In the genomic region with DNA sequence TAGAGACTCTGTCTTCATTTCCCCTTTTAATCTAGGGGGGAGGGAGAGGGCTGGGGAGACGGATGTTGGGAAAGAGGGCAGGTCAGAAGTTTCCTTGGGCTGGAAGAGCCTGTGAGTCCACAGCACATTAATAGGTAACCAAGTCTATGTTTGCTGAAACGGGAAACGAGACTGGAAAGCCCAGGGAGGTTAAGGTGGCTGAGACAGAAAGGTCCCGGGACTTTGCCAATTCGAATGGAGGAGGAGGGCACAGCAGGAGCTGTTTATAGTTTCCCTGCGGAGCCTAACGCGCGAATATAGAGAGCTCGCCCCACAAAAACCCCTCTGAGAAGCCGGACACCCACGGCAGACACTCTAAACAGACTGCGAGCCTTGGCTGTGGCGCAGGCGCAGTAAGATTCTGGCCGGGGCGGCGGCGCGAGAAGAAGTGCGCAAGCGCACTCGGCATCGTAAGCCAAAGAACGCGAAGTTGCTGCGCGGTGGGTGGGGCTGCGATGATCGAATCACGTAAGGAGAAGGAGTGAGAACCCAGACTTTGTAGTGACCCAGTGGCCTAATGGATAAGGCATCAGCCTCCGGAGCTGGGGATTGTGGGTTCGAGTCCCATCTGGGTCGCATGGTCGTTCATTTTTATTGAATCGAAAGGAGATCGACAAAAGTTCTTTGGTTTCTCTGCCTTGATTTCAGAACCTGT, we compare ENCODE assay signal across 8 mouse cellular contexts. TPM values are rescaled to one million over a fixed set of nuclear protein-coding genes. Genes with fewer than 3 reads are reported as not detected.
DNase-seq lines count a peak whose midpoint lies in the region; ATAC-seq lines count a peak whose summit lies in the region.

No protein-coding gene starts in this region.

- H3K27me3 ChIP-seq in heart, embryonic 14.5 days (ENCODE audit: control insufficient read depth, insufficient read depth, low read length) = no peaks in the 10 kb centered on the region
- H3K27me3 ChIP-seq in liver, embryonic 13.5 days = peaks cover 11% of the 10 kb centered on the region
- H3K27me3 ChIP-seq in stomach, embryonic 16.5 days (ENCODE audit: control insufficient read depth, insufficient read depth, low read length) = no peaks in the 10 kb centered on the region

- H3K4me2 ChIP-seq in heart, embryonic 14.5 days (ENCODE audit: low read length) = peak overlapping the region; percentile 65
- peak overlapping the region; percentile 69 for H3K4me2 ChIP-seq in liver, embryonic 13.5 days
- peak overlapping the region; percentile 56 for H3K4me2 ChIP-seq in stomach, embryonic 16.5 days (ENCODE audit: low read depth, low read length)

- peak; percentile 95 for ATAC-seq in erythroid progenitor cell, adult 5-6 weeks (replicated peaks; ENCODE audit: low FRiP score, poor library complexity, severe bottlenecking)
- peak; percentile 90 for ATAC-seq in heart, embryonic 14.5 days (ENCODE audit: insufficient number of reproducible peaks, insufficient read depth, low FRiP score, low read depth)
- peak; percentile 92 for ATAC-seq in liver, embryonic 13.5 days (ENCODE audit: low read depth)
- ATAC-seq in stomach, embryonic 16.5 days (ENCODE audit: insufficient read depth, low FRiP score) = peak; percentile 94

- peak; percentile 97 for DNase-seq in CD4-positive helper T cell, adult 2 months (ENCODE audit: low read depth, low spot score)
- peak; percentile 90 for DNase-seq in brain, embryonic 18.5 days (ENCODE audit: low read depth, low spot score)
- peak; percentile 99 for DNase-seq in kidney, postnatal 14 days
- peak; percentile 97 for DNase-seq in liver, embryonic 13.5 days
- DNase-seq in neural tube, embryonic 10.5 days (ENCODE audit: extremely low spot score, low spot score) = peak; percentile 99

- WGBS in heart, embryonic 14.5 days = under 1% methylated on average over 37 of the region's 37 CpGs
- under 1% methylated on average over 37 of the region's 37 CpGs for WGBS in liver, embryonic 13.5 days (ENCODE audit: insufficient replicate concordance)
- WGBS in stomach, embryonic 16.5 days = under 1% methylated on average over 37 of the region's 37 CpGs

- peak overlapping the region; percentile 95 to 99 for H3K27ac ChIP-seq in heart, embryonic 14.5 days (replicated peaks in 1 of 2; ENCODE audit: control insufficient read depth in 1 of 2, insufficient read depth in 1 of 2, low read depth in 2 of 2, low read length in 2 of 2)
- H3K27ac ChIP-seq in liver, embryonic 13.5 days = peak overlapping the region; percentile 90
- H3K27ac ChIP-seq in stomach, embryonic 16.5 days (ENCODE audit: low read length) = peak overlapping the region; percentile 92

- H3K4me1 ChIP-seq in heart, embryonic 14.5 days (ENCODE audit: control insufficient read depth in 2 of 2, insufficient read depth in 2 of 2, low read length in 2 of 2) = peaks cover 2 to 7% of the 10 kb centered on the region in 2 experiments; a peak in 3 of 4 replicates
- H3K4me1 ChIP-seq in liver, embryonic 13.5 days (replicated peaks) = peaks cover 19% of the 10 kb centered on the region
- H3K4me1 ChIP-seq in stomach, embryonic 16.5 days (ENCODE audit: control insufficient read depth, insufficient read depth, low read length) = peaks cover 9% of the 10 kb centered on the region; the same call in 1 of the 2 replicates

- H3K36me3 ChIP-seq in heart, embryonic 14.5 days (ENCODE audit: control insufficient read depth, insufficient read depth, low read length) = no peaks in the 10 kb centered on the region
- no peaks in the 10 kb centered on the region for H3K36me3 ChIP-seq in liver, embryonic 13.5 days
- H3K36me3 ChIP-seq in stomach, embryonic 16.5 days (ENCODE audit: control insufficient read depth, insufficient read depth, low read length) = no peaks in the 10 kb centered on the region

- H3K9me3 ChIP-seq in heart, embryonic 14.5 days (ENCODE audit: control insufficient read depth, low read length) = no peaks in the 10 kb centered on the region
- H3K9me3 ChIP-seq in liver, embryonic 13.5 days (replicated peaks) = 0 out of 2 replicates have a peak, but pooled peaks cover 2% of the 10 kb centered on the region
- H3K9me3 ChIP-seq in stomach, embryonic 16.5 days (replicated peaks; ENCODE audit: control insufficient read depth, low read length) = no peaks in the 10 kb centered on the region

- H3K4me3 ChIP-seq in heart, embryonic 14.5 days (ENCODE audit: control insufficient read depth in 1 of 2, insufficient read depth in 1 of 2, low read depth in 1 of 2, low read length in 2 of 2) = peak overlapping the region; percentile 51 to 78
- peak overlapping the region; percentile 62 for H3K4me3 ChIP-seq in liver, embryonic 13.5 days (replicated peaks)
- peak overlapping the region; percentile 47 for H3K4me3 ChIP-seq in stomach, embryonic 16.5 days (replicated peaks; ENCODE audit: low read length)

- H3K9ac ChIP-seq in heart, embryonic 14.5 days (ENCODE audit: low read length) = peak overlapping the region; percentile 84
- peak overlapping the region; percentile 76 for H3K9ac ChIP-seq in liver, embryonic 13.5 days
- H3K9ac ChIP-seq in stomach, embryonic 16.5 days (ENCODE audit: low read length) = peak overlapping the region; percentile 69

RNA-seq across cellular contexts. Expression of a gene that starts 13.0 kb away (rescaled TPM):
- total RNA-seq in erythroid progenitor cell, adult 5-6 weeks (2015; ENCODE audit: low replicate concordance) = 2.5 TPM in 1 of 2 replicates, not detected in the other
- total RNA-seq in erythroid progenitor cell, adult 5-6 weeks (2017; ENCODE audit: low replicate concordance) = not detected in 2 replicates
- 3.1 and 4.1 TPM in 2 replicates for polyA plus RNA-seq in heart, embryonic 14.5 days (2014; fragmentation: Nextera tagmentation; extraction: Ambion mirVana)
- 1.1 TPM in 2 replicates for polyA plus RNA-seq in liver, embryonic 13.5 days (2015; fragmentation: Nextera tagmentation; extraction: Ambion mirVana)
- 2.0 TPM in 2 replicates for polyA plus RNA-seq in stomach, embryonic 16.5 days (2015; fragmentation: Nextera tagmentation; extraction: Ambion mirVana)

RNA-seq across cellular contexts. Expression of a gene that starts 13.1 kb away (rescaled TPM):
- total RNA-seq in erythroid progenitor cell, adult 5-6 weeks (2015; ENCODE audit: low replicate concordance) = 456 and 494 TPM in 2 replicates
- total RNA-seq in erythroid progenitor cell, adult 5-6 weeks (2017; ENCODE audit: low replicate concordance) = 286 and 365 TPM in 2 replicates
- polyA plus RNA-seq in heart, embryonic 14.5 days (2014; fragmentation: Nextera tagmentation; extraction: Ambion mirVana) = 228 and 258 TPM in 2 replicates
- 325 and 361 TPM in 2 replicates for polyA plus RNA-seq in liver, embryonic 13.5 days (2015; fragmentation: Nextera tagmentation; extraction: Ambion mirVana)
- polyA plus RNA-seq in stomach, embryonic 16.5 days (2015; fragmentation: Nextera tagmentation; extraction: Ambion mirVana) = 297 and 327 TPM in 2 replicates

Comparison
In these comparisons a context has a peak if more than half of its experiments do, and no peak if none do; other contexts are left out.
1. Peak in every context shown above with its lines: DNase-seq, ATAC-seq, H3K4me3 ChIP-seq and H3K27ac ChIP-seq.